Mouse (Mus musculus): Measurements from ENCODE around the gene Strn4. TPM values are rescaled to one million over a fixed set of nuclear protein-coding genes. Genes with fewer than 3 reads are reported as not detected.

The Strn4 gene
- polyA plus RNA-seq (2014; fragmentation: Nextera tagmentation; extraction: Ambion mirVana) = 90.9 and 91.4 TPM in 2 replicates

DNA sequence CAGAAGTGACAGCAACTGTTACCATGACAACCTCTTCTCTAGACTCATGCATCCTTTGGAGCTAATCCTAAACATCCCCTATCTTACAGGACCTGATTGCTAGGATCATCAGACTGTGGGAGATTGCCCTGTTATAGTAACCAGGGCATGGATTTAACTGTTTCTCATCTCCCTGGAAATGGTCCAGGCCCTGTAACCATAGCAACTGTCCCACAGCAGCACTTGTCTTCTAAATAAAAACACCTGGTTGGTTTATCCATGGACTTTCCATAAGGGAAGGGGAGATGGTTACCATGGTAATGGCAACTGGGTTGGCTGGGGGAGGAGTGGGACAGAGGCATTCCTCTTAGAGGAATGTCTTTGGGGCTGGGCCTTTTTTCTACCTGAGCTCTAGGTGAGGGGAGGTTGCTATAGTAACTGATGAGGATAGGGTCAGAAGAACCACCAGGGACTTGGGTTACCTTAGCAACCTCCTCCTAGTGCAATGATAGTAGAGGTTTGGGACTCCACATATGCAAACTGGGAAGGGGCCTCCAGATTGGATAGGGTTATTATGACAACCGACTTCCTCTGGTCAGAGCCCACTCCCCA is at the start of gene Strn4:
Gene Strn4 (plus strand): TSS at position 539 of the 591 bp plus-strand sequence.
- Histone ChIP-seq H3K9ac (ENCODE audit: low read length) (peak within 1 kb of the TSS; percentile 100), H3K4me2 (ENCODE audit: low read length) (peak within 1 kb of the TSS; percentile 95), H3K27me3 (ENCODE audit: control insufficient read depth, insufficient read depth, low read length) (peaks cover 15% of the 10 kb centered on the region), H3K4me3 (ENCODE audit: control insufficient read depth in 1 of 2, insufficient read depth in 1 of 2, low read depth in 1 of 2, low read length in 2 of 2) (peak within 1 kb of the TSS; percentile 91 to 98), H3K36me3 (ENCODE audit: control insufficient read depth, insufficient read depth, low read length) (peaks cover 32% of the 10 kb centered on the region), H3K4me1 (ENCODE audit: control insufficient read depth in 2 of 2, insufficient read depth in 2 of 2, low read length in 2 of 2) (peaks cover 20 to 52% of the 10 kb centered on the region in 2 experiments), H3K27ac (replicated peaks in 1 of 2; ENCODE audit: control insufficient read depth in 1 of 2, insufficient read depth in 1 of 2, low read depth in 2 of 2, low read length in 2 of 2) (peak within 1 kb of the TSS; percentile 76 to 94), H3K9me3 (ENCODE audit: control insufficient read depth, low read length) (no peaks in the 10 kb centered on the region)
- ATAC-seq (ENCODE audit: insufficient number of reproducible peaks, insufficient read depth, low FRiP score, low read depth) = no peak
- WGBS = 0% methylated on average over 1 of the region's 1 CpGs

DNA sequence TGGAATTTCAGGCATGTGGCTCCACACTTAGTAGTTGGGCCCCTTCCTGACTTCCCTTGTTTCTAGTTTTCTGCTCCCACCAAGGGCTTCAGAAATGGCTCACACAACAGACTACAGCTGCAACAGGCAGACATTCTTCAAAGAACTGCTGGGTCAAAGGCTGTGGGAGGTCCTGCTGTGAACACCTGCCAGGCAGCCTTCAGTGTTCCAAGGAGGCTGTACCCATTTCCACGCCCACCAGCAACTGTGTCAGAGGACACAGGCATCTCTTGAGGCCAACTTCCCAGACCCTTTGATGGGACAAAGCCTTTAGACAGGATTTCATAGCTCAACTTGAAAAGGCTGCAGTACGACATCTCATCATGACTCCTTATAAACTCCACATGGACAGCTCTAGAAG is 49.2 kb upstream of the Strn4 start:
- H3K9me3 ChIP-seq (ENCODE audit: control insufficient read depth, low read length) = 0 out of 2 replicates have a peak, but pooled peaks cover 4% of the 10 kb centered on the region
- H3K4me3 ChIP-seq (ENCODE audit: control insufficient read depth in 1 of 2, insufficient read depth in 1 of 2, low read depth in 1 of 2, low read length in 2 of 2) = no peak overlapping the region
- no peaks in the 10 kb centered on the region for H3K36me3 ChIP-seq (ENCODE audit: control insufficient read depth, insufficient read depth, low read length)
- peaks cover 5 to 9% of the 10 kb centered on the region in 2 experiments; a peak in 2 of 4 replicates for H3K4me1 ChIP-seq (ENCODE audit: control insufficient read depth in 2 of 2, insufficient read depth in 2 of 2, low read length in 2 of 2)
- no peak overlapping the region for H3K4me2 ChIP-seq (ENCODE audit: low read length)
- WGBS = 58% methylated on average over 2 of the region's 2 CpGs
- no peak overlapping the region for H3K9ac ChIP-seq (ENCODE audit: low read length)
- no peak for ATAC-seq (ENCODE audit: insufficient number of reproducible peaks, insufficient read depth, low FRiP score, low read depth)
- H3K27ac ChIP-seq (replicated peaks in 1 of 2; ENCODE audit: control insufficient read depth in 1 of 2, insufficient read depth in 1 of 2, low read depth in 2 of 2, low read length in 2 of 2) = no peak overlapping the region
- H3K27me3 ChIP-seq (ENCODE audit: control insufficient read depth, insufficient read depth, low read length) = no peaks in the 10 kb centered on the region

GRCm38 (mm10) chr7:16775888-16776287 is 39.8 kb upstream of the Strn4 start:
- H3K9me3 ChIP-seq (ENCODE audit: control insufficient read depth, low read length) = no peaks in the 10 kb centered on the region
- H3K27ac ChIP-seq (replicated peaks in 1 of 2; ENCODE audit: control insufficient read depth in 1 of 2, insufficient read depth in 1 of 2, low read depth in 2 of 2, low read length in 2 of 2) = no peak overlapping the region
- no peaks in the 10 kb centered on the region for H3K36me3 ChIP-seq (ENCODE audit: control insufficient read depth, insufficient read depth, low read length)
- H3K9ac ChIP-seq (ENCODE audit: low read length) = no peak overlapping the region
- H3K4me2 ChIP-seq (ENCODE audit: low read length) = no peak overlapping the region
- ATAC-seq (ENCODE audit: insufficient number of reproducible peaks, insufficient read depth, low FRiP score, low read depth) = no peak
- H3K4me3 ChIP-seq (ENCODE audit: control insufficient read depth in 1 of 2, insufficient read depth in 1 of 2, low read depth in 1 of 2, low read length in 2 of 2) = no peak overlapping the region
- peaks cover 0 to 4% of the 10 kb centered on the region in 2 experiments; a peak in 2 of 4 replicates for H3K4me1 ChIP-seq (ENCODE audit: control insufficient read depth in 2 of 2, insufficient read depth in 2 of 2, low read length in 2 of 2)
- H3K27me3 ChIP-seq (ENCODE audit: control insufficient read depth, insufficient read depth, low read length) = no peaks in the 10 kb centered on the region
- 51% methylated on average over 5 of the region's 5 CpGs for WGBS

GRCm38 (mm10) chr7:16780076-16780475 is 35.6 kb upstream of the Strn4 start:
- peak overlapping the region in 1 of 2 experiments; percentile 14; a peak in 1 of 4 replicates for H3K27ac ChIP-seq (replicated peaks in 1 of 2; ENCODE audit: control insufficient read depth in 1 of 2, insufficient read depth in 1 of 2, low read depth in 2 of 2, low read length in 2 of 2)
- peaks cover 21 to 32% of the 10 kb centered on the region in 2 experiments for H3K4me1 ChIP-seq (ENCODE audit: control insufficient read depth in 2 of 2, insufficient read depth in 2 of 2, low read length in 2 of 2)
- no peak overlapping the region for H3K4me3 ChIP-seq (ENCODE audit: control insufficient read depth in 1 of 2, insufficient read depth in 1 of 2, low read depth in 1 of 2, low read length in 2 of 2)
- no peaks in the 10 kb centered on the region for H3K36me3 ChIP-seq (ENCODE audit: control insufficient read depth, insufficient read depth, low read length)
- 49% methylated on average over 5 of the region's 5 CpGs for WGBS
- H3K9me3 ChIP-seq (ENCODE audit: control insufficient read depth, low read length) = no peaks in the 10 kb centered on the region
- H3K4me2 ChIP-seq (ENCODE audit: low read length) = no peak overlapping the region
- no peaks in the 10 kb centered on the region for H3K27me3 ChIP-seq (ENCODE audit: control insufficient read depth, insufficient read depth, low read length)
- H3K9ac ChIP-seq (ENCODE audit: low read length) = no peak overlapping the region
- no peak for ATAC-seq (ENCODE audit: insufficient number of reproducible peaks, insufficient read depth, low FRiP score, low read depth)

- peaks cover 21 to 36% of the 10 kb centered on the region in 2 experiments for H3K4me1 ChIP-seq (ENCODE audit: control insufficient read depth in 2 of 2, insufficient read depth in 2 of 2, low read length in 2 of 2)
- no peaks in the 10 kb centered on the region for H3K9me3 ChIP-seq (ENCODE audit: control insufficient read depth, low read length)
- H3K27me3 ChIP-seq (ENCODE audit: control insufficient read depth, insufficient read depth, low read length) = no peaks in the 10 kb centered on the region
- H3K36me3 ChIP-seq (ENCODE audit: control insufficient read depth, insufficient read depth, low read length) = peaks cover 1% of the 10 kb centered on the region; the same call in 1 of the 2 replicates
- 3% methylated on average over 34 of the region's 34 CpGs for WGBS
- ATAC-seq (ENCODE audit: insufficient number of reproducible peaks, insufficient read depth, low FRiP score, low read depth) = peak; percentile 82
- H3K4me2 ChIP-seq (ENCODE audit: low read length) = peak within 1 kb of the TSS; percentile 88
- peak within 1 kb of the TSS; percentile 61 to 64 for H3K4me3 ChIP-seq (ENCODE audit: control insufficient read depth in 1 of 2, insufficient read depth in 1 of 2, low read depth in 1 of 2, low read length in 2 of 2)
- peak within 1 kb of the TSS in 1 of 2 experiments; percentile 64; a peak in 2 of 4 replicates for H3K27ac ChIP-seq (replicated peaks in 1 of 2; ENCODE audit: control insufficient read depth in 1 of 2, insufficient read depth in 1 of 2, low read depth in 2 of 2, low read length in 2 of 2)
- H3K9ac ChIP-seq (ENCODE audit: low read length) = peak within 1 kb of the TSS; percentile 86
Observed at GRCm38 (mm10) chr7:16780825-16781554, 34.7 kb upstream of the Strn4 start, which contains the start of gene Slc1a5. Slc1a5 (plus strand) TSS chr7:16781340.

- H3K4me1 ChIP-seq (ENCODE audit: control insufficient read depth in 2 of 2, insufficient read depth in 2 of 2, low read length in 2 of 2) = peaks cover 21 to 36% of the 10 kb centered on the region in 2 experiments
- peak overlapping the region; percentile 61 to 64 for H3K4me3 ChIP-seq (ENCODE audit: control insufficient read depth in 1 of 2, insufficient read depth in 1 of 2, low read depth in 1 of 2, low read length in 2 of 2)
- peak overlapping the region; percentile 88 for H3K4me2 ChIP-seq (ENCODE audit: low read length)
- ATAC-seq (ENCODE audit: insufficient number of reproducible peaks, insufficient read depth, low FRiP score, low read depth) = no peak
- H3K36me3 ChIP-seq (ENCODE audit: control insufficient read depth, insufficient read depth, low read length) = peaks cover 6% of the 10 kb centered on the region; the same call in 1 of the 2 replicates
- no peaks in the 10 kb centered on the region for H3K9me3 ChIP-seq (ENCODE audit: control insufficient read depth, low read length)
- H3K27ac ChIP-seq (replicated peaks in 1 of 2; ENCODE audit: control insufficient read depth in 1 of 2, insufficient read depth in 1 of 2, low read depth in 2 of 2, low read length in 2 of 2) = peak overlapping the region in 1 of 2 experiments; percentile 64; a peak in 2 of 4 replicates
- H3K27me3 ChIP-seq (ENCODE audit: control insufficient read depth, insufficient read depth, low read length) = no peaks in the 10 kb centered on the region
- peak overlapping the region; percentile 86 for H3K9ac ChIP-seq (ENCODE audit: low read length)
- under 1% methylated on average over 10 of the region's 10 CpGs for WGBS
Observed at GRCm38 (mm10) chr7:16781555-16781815, 34.2 kb upstream of the Strn4 start.

GRCm38 (mm10) chr7:16781816-16782554 is 33.7 kb upstream of the Strn4 start:
- H3K9me3 ChIP-seq (ENCODE audit: control insufficient read depth, low read length) = no peaks in the 10 kb centered on the region
- H3K4me1 ChIP-seq (ENCODE audit: control insufficient read depth in 2 of 2, insufficient read depth in 2 of 2, low read length in 2 of 2) = peaks cover 21 to 36% of the 10 kb centered on the region in 2 experiments
- H3K36me3 ChIP-seq (ENCODE audit: control insufficient read depth, insufficient read depth, low read length) = peaks cover 11% of the 10 kb centered on the region; the same call in 1 of the 2 replicates
- H3K4me2 ChIP-seq (ENCODE audit: low read length) = peak overlapping the region; percentile 88
- WGBS = under 1% methylated on average over 60 of the region's 60 CpGs
- H3K27ac ChIP-seq (replicated peaks in 1 of 2; ENCODE audit: control insufficient read depth in 1 of 2, insufficient read depth in 1 of 2, low read depth in 2 of 2, low read length in 2 of 2) = peak overlapping the region in 1 of 2 experiments; percentile 42; a peak in 2 of 4 replicates
- peak overlapping the region; percentile 86 for H3K9ac ChIP-seq (ENCODE audit: low read length)
- peak overlapping the region; percentile 61 to 64 for H3K4me3 ChIP-seq (ENCODE audit: control insufficient read depth in 1 of 2, insufficient read depth in 1 of 2, low read depth in 1 of 2, low read length in 2 of 2)
- H3K27me3 ChIP-seq (ENCODE audit: control insufficient read depth, insufficient read depth, low read length) = no peaks in the 10 kb centered on the region
- 0 out of 2 replicates have a peak, but pooled peaks have one; percentile 4 for ATAC-seq (ENCODE audit: insufficient number of reproducible peaks, insufficient read depth, low FRiP score, low read depth)

Data from heart, embryonic 14.5 days (tissue).